Mouse (Mus musculus) cortical plate, adult 2 months (tissue): ENCODE results near the gene Sept7.

ENCODE experiments used
- CTCF ChIP-seq: fragments of 200-500 bp; IDR thresholded peaks from 2 replicates; pipeline ENCODE4 v1.5.1; 2011; ENCODE audit warnings: mild to moderate bottlenecking, control low read depth, low read length; ENCODE audit not compliant: insufficient read depth; ENCODE audit errors: extremely low read depth
- POLR2A ChIP-seq: fragments of 200-500 bp; IDR thresholded peaks from 2 replicates; pipeline ENCODE4 v1.6.1; 2011; ENCODE audit warnings: mild to moderate bottlenecking, low read length, control low read depth; ENCODE audit not compliant: insufficient read depth; ENCODE audit errors: extremely low read depth

GRCm38 (mm10) chr9:25353775-25354174, 101.5 kb downstream of the Sept7 start:
- no peak for TF ChIP-seq POLR2A
- TF ChIP-seq CTCF = no peak
